Mouse (Mus musculus) embryonic facial prominence, embryonic 15.5 days (tissue): ENCODE measurements around the gene Mgmt. TPM values are rescaled to one million over a fixed set of nuclear protein-coding genes. Genes with fewer than 3 reads are reported as not detected.

ENCODE experiments used
- ATAC-seq: fragments of 200-750 bp; cut with Nextera tagmentation; 2 replicates; pipeline ENCODE4 v1.8.0; 2017; ENCODE audit warnings: low read depth, moderate TSS enrichment; ENCODE audit not compliant: insufficient number of reproducible peaks, low FRiP score, low TSS enrichment
- H3K27ac ChIP-seq: fragments of 300-500 bp; sonication (generic); replicated peaks from 2 replicates; pipeline ENCODE4 v1.5.1; 2015; ENCODE audit warnings: mild to moderate bottlenecking, inconsistent platforms
- H3K27me3 ChIP-seq: fragments of 300-500 bp; sonication (generic); 2 replicates; pipeline ENCODE4 v1.6.1; 2015; ENCODE audit warnings: inconsistent platforms
- H3K36me3 ChIP-seq: fragments of 300-500 bp; sonication (generic); 2 replicates; pipeline ENCODE4 v1.6.1; 2015; ENCODE audit warnings: mild to moderate bottlenecking, inconsistent platforms
- H3K4me1 ChIP-seq: fragments of 300-500 bp; sonication (generic); 2 replicates; pipeline ENCODE4 v1.6.1; 2015; ENCODE audit warnings: inconsistent platforms
- H3K4me2 ChIP-seq: fragments of 300-500 bp; sonication (generic); replicated peaks from 2 replicates; pipeline ENCODE4 v1.6.1; 2015; ENCODE audit warnings: mild to moderate bottlenecking, inconsistent platforms
- H3K4me3 ChIP-seq: fragments of 300-500 bp; sonication (generic); replicated peaks from 2 replicates; pipeline ENCODE4 v1.5.1; 2015; ENCODE audit warnings: mild to moderate bottlenecking, inconsistent platforms
- H3K9ac ChIP-seq: fragments of 300-500 bp; sonication (generic); 2 replicates; pipeline ENCODE4 v1.6.1; 2015; ENCODE audit warnings: inconsistent platforms
- H3K9me3 ChIP-seq: fragments of 300-500 bp; sonication (generic); replicated peaks from 2 replicates; pipeline ENCODE4 v1.6.1; 2016; ENCODE audit warnings: inconsistent platforms
- WGBS: fragments of 180-500 bp; shearing (Covaris S2); methylation state at CpG from one replicate; pipeline ENCODE4 v1.1.7; 2015; 5-methylcytosine and 5-hydroxymethylcytosine counted together
- polyA plus RNA-seq: library from polyadenylated mRNA; unstranded; fragments of >200 nt; fragmentation: Nextera tagmentation; extraction: Ambion mirVana; gene quantifications from 2 replicates; pipeline ENCODE4 v1.2.1, GENCODE M21; 2015

Gene Mgmt
- polyA plus RNA-seq, 1 experiment from 2014 or later: 6.7 TPM

- Histone ChIP-seq H3K4me2 (no peak overlapping the region), H3K4me3 (no peak overlapping the region), H3K27ac (no peak overlapping the region), H3K27me3 (no peaks in the 10 kb centered on the region), H3K9ac (no peak overlapping the region), H3K9me3 (no peaks in the 10 kb centered on the region), H3K36me3 (no peaks in the 10 kb centered on the region), H3K4me1 (peaks cover 14% of the 10 kb centered on the region; the same call in 1 of the 2 replicates)
- 90% methylated on average over 3 of the region's 3 CpGs for WGBS
- no peak for ATAC-seq
These were observed 140.6 kb downstream of the Mgmt start for GRCm38 (mm10) chr7:137034986-137035385.

GRCm38 (mm10) chr7:137035916-137036315 is 141.5 kb downstream of the Mgmt start:
- Histone ChIP-seq H3K9ac (no peak overlapping the region), H3K9me3 (no peaks in the 10 kb centered on the region), H3K4me1 (peaks cover 14% of the 10 kb centered on the region; the same call in 1 of the 2 replicates), H3K4me2 (no peak overlapping the region), H3K27me3 (no peaks in the 10 kb centered on the region), H3K36me3 (no peaks in the 10 kb centered on the region), H3K4me3 (no peak overlapping the region), H3K27ac (no peak overlapping the region)
- 53% methylated on average over 5 of the region's 5 CpGs for WGBS
- ATAC-seq: no peak

GRCm38 (mm10) chr7:137037471-137037870 is 143.1 kb downstream of the Mgmt start:
- Histone ChIP-seq H3K9me3 (no peaks in the 10 kb centered on the region), H3K27me3 (no peaks in the 10 kb centered on the region), H3K4me2 (no peak overlapping the region), H3K36me3 (no peaks in the 10 kb centered on the region), H3K27ac (no peak overlapping the region), H3K9ac (no peak overlapping the region), H3K4me3 (no peak overlapping the region), H3K4me1 (peaks cover 14% of the 10 kb centered on the region; the same call in 1 of the 2 replicates)
- no peak for ATAC-seq
- 74% methylated on average over 4 of the region's 4 CpGs for WGBS

GRCm38 (mm10) chr7:137037872-137038271 is 143.5 kb downstream of the Mgmt start:
- Histone ChIP-seq H3K4me1 (peaks cover 14% of the 10 kb centered on the region; the same call in 1 of the 2 replicates), H3K4me3 (no peak overlapping the region), H3K4me2 (no peak overlapping the region), H3K9ac (no peak overlapping the region), H3K27me3 (no peaks in the 10 kb centered on the region), H3K36me3 (no peaks in the 10 kb centered on the region), H3K9me3 (no peaks in the 10 kb centered on the region), H3K27ac (no peak overlapping the region)
- 49% methylated on average over 5 of the region's 5 CpGs for WGBS
- no peak for ATAC-seq

- no peak overlapping the region for H3K27ac ChIP-seq
- H3K9ac ChIP-seq: no peak overlapping the region
- ATAC-seq: no peak
- peaks cover 14% of the 10 kb centered on the region; the same call in 1 of the 2 replicates for H3K4me1 ChIP-seq
- 53% methylated on average over 10 of the region's 10 CpGs for WGBS
- no peak overlapping the region for H3K4me3 ChIP-seq
- H3K27me3 ChIP-seq: no peaks in the 10 kb centered on the region
- no peaks in the 10 kb centered on the region for H3K9me3 ChIP-seq
- H3K4me2 ChIP-seq: no peak overlapping the region
- no peaks in the 10 kb centered on the region for H3K36me3 ChIP-seq
These were observed 144.0 kb downstream of the Mgmt start for GRCm38 (mm10) chr7:137038311-137038945.

GRCm38 (mm10) chr7:137038946-137039320 is 144.5 kb downstream of the Mgmt start:
- WGBS: 49% methylated on average over 7 of the region's 7 CpGs

GRCm38 (mm10) chr7:137040646-137041045 is 146.2 kb downstream of the Mgmt start:
- Histone ChIP-seq H3K27me3 (no peaks in the 10 kb centered on the region), H3K4me2 (no peak overlapping the region), H3K27ac (no peak overlapping the region), H3K36me3 (no peaks in the 10 kb centered on the region), H3K4me3 (no peak overlapping the region), H3K9me3 (no peaks in the 10 kb centered on the region), H3K4me1 (peaks cover 14% of the 10 kb centered on the region; the same call in 1 of the 2 replicates), H3K9ac (no peak overlapping the region)
- ATAC-seq: no peak
- 70% methylated on average over 8 of the region's 8 CpGs for WGBS

More at GRCm38 (mm10) chr7:137038946-137039320, 144.5 kb downstream of the Mgmt start:
- Histone ChIP-seq H3K4me1 (peaks cover 14% of the 10 kb centered on the region; the same call in 1 of the 2 replicates), H3K36me3 (no peaks in the 10 kb centered on the region), H3K9me3 (no peaks in the 10 kb centered on the region), H3K4me2 (no peak overlapping the region), H3K9ac (no peak overlapping the region), H3K4me3 (no peak overlapping the region), H3K27ac (no peak overlapping the region), H3K27me3 (no peaks in the 10 kb centered on the region)
- ATAC-seq: no peak

- no peak overlapping the region for H3K27ac ChIP-seq
- H3K9ac ChIP-seq: no peak overlapping the region
- H3K36me3 ChIP-seq: no peaks in the 10 kb centered on the region
- H3K4me3 ChIP-seq: no peak overlapping the region
- H3K4me1 ChIP-seq: peaks cover 9% of the 10 kb centered on the region; the same call in 1 of the 2 replicates
- ATAC-seq: no peak
- H3K27me3 ChIP-seq: no peaks in the 10 kb centered on the region
- no peak overlapping the region for H3K4me2 ChIP-seq
- H3K9me3 ChIP-seq: no peaks in the 10 kb centered on the region
- 82% methylated on average over 4 of the region's 4 CpGs for WGBS
These were observed 152.5 kb downstream of the Mgmt start for GRCm38 (mm10) chr7:137046891-137047290.

- Histone ChIP-seq H3K4me3 (no peak overlapping the region), H3K4me1 (peaks cover 9% of the 10 kb centered on the region; the same call in 1 of the 2 replicates), H3K36me3 (no peaks in the 10 kb centered on the region), H3K27ac (no peak overlapping the region), H3K9me3 (no peaks in the 10 kb centered on the region), H3K27me3 (no peaks in the 10 kb centered on the region), H3K9ac (no peak overlapping the region), H3K4me2 (no peak overlapping the region)
- ATAC-seq: 0 out of 2 replicates have a peak, but pooled peaks have one; percentile 19
- 60% methylated on average over 8 of the region's 8 CpGs for WGBS
These were observed 153.9 kb downstream of the Mgmt start for GRCm38 (mm10) chr7:137048086-137048922.

- H3K36me3 ChIP-seq: no peaks in the 10 kb centered on the region
- H3K4me1 ChIP-seq: 0 out of 2 replicates have a peak, but pooled peaks cover 2% of the 10 kb centered on the region
- no peak overlapping the region for H3K4me2 ChIP-seq
- no peak overlapping the region for H3K27ac ChIP-seq
- H3K9ac ChIP-seq: no peak overlapping the region
- no peak overlapping the region for H3K4me3 ChIP-seq
- H3K27me3 ChIP-seq: no peaks in the 10 kb centered on the region
- ATAC-seq: no peak
- WGBS: 76% methylated on average over 5 of the region's 5 CpGs
- H3K9me3 ChIP-seq: no peaks in the 10 kb centered on the region
These were observed 159.9 kb downstream of the Mgmt start for GRCm38 (mm10) chr7:137054343-137054742.

GRCm38 (mm10) chr7:137056126-137056525 is 161.7 kb downstream of the Mgmt start:
- H3K27ac ChIP-seq: no peak overlapping the region
- H3K4me3 ChIP-seq: no peak overlapping the region
- WGBS: 54% methylated on average over 5 of the region's 5 CpGs
- H3K36me3 ChIP-seq: no peaks in the 10 kb centered on the region
- H3K4me1 ChIP-seq: 0 out of 2 replicates have a peak, but pooled peaks cover 2% of the 10 kb centered on the region
- H3K9me3 ChIP-seq: no peaks in the 10 kb centered on the region
- H3K4me2 ChIP-seq: no peak overlapping the region
- no peaks in the 10 kb centered on the region for H3K27me3 ChIP-seq
- ATAC-seq: no peak
- H3K9ac ChIP-seq: no peak overlapping the region
